Mouse (Mus musculus) erythroblast, adult 5-6 weeks (primary cell): ENCODE data around the gene Umps. TPM values are rescaled to one million over a fixed set of nuclear protein-coding genes. Genes with fewer than 3 reads are reported as not detected.

Source experiments
- ATAC-seq: replicated peaks from 2 replicates; pipeline ENCODE4 v1.8.0; 2016; ENCODE audit warnings: moderate number of reproducible peaks, mild to moderate bottlenecking, moderate TSS enrichment, inconsistent platforms; ENCODE audit not compliant: poor library complexity, low FRiP score, severe bottlenecking
- total RNA-seq, 2 experiments: library from RNA; stranded (forward) in 1 of 2; stranded (reverse) in 1 of 2; fragments of 150-400 nt in 1 of 2; fragments of 200-764, 138-1000 nt in 1 of 2; gene quantifications; 2 replicates each; pipeline versions ENCODE4 v1.2.3 to v1.2.4; 2015 to 2017; ENCODE audit warnings: low replicate concordance in 2 of 2

Umps gene
- total RNA-seq, 2 experiments from 2014 or later = 7.5 to 11.4 TPM

DNA sequence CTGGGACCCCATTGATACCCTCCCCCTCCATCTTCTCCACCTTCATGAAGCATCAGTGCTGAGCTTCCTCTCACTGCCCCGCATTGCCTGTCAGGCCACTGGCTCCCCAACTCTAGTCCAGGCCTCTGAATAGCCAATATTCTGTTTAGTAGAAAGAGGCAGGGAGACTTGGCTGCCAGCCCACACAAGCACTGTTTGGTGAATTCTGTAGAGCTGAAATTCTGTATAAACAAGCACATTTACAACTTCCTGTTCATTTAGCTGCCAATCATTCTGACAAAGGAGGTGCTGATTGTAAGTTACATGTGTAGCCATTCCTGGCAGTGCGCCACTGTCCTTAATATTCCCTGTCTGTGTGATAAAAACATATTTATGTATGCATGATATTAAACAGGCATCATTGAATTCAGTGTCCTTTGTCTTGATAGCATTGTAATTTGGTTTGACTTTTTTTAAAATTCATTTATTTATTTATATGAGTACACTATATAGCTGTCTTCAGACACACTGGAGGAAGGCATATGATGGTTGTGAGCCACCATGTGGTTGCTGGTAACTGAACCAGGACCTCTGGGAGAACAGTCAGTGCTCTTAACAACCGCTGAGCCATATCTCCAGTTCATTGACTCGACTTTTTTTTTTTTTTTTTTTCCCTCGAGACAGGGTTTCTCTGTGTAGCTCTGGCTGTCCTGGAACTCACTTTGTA, 32.0 kb downstream of the Umps start:
- no peak for ATAC-seq

DNA sequence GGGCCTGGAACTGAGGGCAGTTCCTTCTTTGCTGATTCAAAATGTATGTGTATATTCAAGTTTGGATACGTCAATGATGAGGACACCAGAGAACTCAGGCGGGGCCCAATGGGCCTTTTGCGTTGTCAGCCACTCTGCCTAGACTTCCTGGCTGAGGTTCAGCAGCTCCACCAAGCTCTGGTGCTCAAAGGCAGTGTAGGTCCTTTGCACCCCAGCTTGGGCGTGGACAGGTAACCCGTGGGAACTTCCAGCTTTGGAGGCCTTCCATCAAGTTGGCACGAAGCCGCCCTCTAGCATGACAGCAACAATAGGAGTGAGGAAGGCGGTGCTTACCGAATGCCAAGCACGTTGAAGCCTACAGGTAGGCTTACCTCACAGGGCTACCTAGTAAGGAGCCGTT, 33.4 kb downstream of the Umps start:
- no peak for ATAC-seq

DNA sequence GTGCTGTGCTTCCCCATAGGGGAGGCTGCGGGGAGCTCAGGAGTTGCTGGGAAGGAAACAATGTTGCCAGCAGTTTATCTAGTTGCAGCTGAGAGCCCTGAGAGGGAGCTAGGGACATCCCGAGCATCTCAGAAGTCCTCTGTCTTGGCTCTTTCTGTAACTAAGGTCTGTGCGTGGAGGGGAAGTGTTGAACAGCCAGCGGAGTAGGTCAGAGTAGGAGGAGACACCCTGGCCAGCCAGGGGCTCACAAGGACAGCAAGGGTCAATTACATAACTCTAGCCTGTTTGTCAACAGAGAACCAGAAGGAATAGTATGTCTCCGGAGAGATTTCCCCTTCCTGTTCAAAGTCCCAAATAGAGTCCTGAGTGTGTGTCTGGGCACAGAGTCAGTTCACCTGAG, 34.7 kb downstream of the Umps start:
- no peak for ATAC-seq

DNA sequence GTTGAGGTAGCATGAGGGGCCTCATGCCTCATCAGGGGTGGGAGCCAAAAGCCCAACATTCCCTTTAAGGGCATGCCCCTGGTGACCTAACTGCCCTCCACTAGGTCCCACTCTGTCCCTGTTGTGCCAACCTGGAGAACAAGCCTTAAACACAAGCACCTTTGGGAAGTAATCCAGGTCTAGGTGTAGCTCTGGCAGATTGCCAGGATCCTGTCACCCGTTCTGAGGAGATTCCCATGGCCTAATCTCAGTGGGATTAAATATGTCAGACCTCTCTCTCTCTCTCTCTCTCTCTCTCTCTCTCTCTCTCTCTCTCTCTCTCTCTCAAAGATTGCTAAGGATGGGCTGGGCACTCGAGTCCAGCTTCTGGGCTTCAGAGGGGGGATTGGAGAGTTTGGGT, 35.2 kb downstream of the Umps start:
- no peak for ATAC-seq

DNA sequence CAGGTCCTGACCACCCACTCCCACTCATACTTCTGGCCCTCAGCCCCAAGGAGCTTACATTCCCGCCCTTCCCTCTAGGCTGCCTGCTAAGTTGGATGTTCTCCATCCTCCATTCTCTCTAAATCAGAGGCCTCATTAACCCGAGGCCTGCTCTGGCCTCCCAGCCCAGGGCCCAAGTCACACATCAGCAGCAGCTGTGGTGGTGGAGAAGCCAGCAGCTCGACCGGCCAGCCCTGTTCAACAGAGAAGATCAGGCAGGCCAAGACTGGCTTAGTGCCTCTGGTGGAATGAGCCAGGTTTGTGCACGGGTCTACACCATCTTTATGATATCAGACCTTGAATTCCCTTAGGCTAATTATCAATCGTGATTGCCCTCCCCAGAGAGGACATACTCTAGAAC, 36.1 kb downstream of the Umps start:
- ATAC-seq = no peak

DNA sequence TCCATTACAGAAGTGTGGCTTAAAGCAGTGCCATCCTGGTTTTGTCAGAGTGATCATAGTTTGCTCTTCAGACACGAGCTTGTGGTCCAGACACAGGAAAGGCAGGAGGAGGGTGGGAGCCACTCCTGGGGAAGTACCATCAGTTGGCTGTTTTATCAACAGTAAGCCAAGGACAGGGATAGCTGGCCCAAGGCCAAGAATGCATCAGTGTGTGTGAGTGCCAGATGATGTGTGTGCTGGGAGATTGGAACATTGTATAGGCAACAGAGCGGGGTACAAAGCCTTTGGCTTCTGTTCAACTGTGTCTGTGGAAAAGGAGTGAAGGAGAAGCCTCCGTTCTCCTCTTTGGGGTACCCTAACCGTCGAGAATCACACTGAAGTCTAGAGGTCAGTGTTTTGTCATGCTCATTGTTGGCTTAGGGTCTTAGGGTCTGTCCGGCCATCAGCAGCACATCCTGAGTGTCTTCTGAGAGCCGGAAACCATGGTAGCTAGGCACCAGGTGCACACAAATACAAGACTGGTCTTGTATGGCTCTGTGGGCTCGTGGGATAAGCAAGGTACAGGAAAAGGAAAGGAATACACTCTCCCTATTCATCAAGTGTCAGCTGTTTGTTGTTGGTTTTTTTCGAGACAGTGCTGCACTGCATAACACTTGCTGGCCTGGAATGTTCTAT, 37.9 kb downstream of the Umps start:
- ATAC-seq = no peak

DNA sequence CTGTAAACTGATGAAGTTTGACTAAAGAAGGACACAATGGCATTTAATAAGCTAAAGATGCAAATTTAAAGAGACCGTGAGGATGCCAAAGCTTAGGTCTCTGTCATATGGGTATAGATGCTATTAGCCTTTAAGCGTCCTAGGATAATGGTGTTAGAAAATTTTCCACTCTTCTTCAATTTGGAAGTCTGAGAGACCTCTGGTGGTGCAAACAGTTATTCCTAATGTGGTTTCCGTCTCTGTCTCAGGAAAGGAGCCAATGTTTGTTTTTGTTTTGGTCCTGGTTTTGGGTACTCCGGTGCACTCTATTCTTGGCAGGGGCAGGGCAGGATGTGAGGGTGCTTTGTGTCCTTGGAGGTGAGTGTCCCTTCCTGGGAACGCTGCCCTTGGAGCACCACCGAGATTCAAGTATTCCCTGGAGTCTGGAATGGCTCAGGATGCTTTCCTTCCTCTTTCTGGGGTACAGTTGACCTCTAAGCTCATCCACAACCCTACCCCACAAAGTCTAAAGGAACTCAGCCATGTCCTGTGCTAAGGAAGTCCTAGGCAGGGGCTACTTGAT, 39.5 kb downstream of the Umps start:
- no peak for ATAC-seq

DNA sequence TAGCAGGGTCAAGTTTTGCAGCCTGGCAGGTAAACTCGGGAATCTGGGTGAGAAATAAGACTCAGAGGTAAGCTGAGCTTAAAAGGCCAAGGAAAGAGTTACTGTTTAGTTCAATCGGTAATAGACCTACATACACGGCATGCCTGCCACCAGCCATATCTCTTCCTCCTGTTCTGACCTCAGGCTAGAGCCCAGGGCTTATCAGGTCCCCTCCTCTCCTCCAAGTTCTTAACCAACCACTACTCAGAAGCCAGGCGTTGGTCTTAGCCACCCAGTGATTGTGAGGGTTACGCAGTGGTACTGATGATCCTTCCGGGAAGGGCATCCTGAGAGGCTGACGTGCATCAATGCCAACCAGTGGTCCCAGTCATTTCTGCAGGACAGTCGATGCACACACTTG, 43.1 kb downstream of the Umps start:
- ATAC-seq = no peak

DNA sequence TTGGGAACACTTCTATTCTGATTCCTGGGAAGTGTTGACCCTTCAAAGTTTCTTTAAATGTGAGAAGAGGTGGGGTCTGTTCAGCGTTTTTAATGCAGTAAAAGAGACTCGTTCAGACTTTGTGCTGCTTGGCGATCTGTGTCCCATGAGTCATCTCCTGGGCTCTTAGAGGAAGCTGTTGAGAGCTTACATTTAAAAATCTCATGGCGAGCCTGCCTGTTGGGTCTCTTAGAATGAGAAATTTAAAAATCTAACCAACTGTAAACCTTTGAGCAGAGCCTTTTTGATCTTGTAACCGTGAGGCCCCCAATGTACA, 43.9 kb downstream of the Umps start:
- ATAC-seq = no peak

DNA sequence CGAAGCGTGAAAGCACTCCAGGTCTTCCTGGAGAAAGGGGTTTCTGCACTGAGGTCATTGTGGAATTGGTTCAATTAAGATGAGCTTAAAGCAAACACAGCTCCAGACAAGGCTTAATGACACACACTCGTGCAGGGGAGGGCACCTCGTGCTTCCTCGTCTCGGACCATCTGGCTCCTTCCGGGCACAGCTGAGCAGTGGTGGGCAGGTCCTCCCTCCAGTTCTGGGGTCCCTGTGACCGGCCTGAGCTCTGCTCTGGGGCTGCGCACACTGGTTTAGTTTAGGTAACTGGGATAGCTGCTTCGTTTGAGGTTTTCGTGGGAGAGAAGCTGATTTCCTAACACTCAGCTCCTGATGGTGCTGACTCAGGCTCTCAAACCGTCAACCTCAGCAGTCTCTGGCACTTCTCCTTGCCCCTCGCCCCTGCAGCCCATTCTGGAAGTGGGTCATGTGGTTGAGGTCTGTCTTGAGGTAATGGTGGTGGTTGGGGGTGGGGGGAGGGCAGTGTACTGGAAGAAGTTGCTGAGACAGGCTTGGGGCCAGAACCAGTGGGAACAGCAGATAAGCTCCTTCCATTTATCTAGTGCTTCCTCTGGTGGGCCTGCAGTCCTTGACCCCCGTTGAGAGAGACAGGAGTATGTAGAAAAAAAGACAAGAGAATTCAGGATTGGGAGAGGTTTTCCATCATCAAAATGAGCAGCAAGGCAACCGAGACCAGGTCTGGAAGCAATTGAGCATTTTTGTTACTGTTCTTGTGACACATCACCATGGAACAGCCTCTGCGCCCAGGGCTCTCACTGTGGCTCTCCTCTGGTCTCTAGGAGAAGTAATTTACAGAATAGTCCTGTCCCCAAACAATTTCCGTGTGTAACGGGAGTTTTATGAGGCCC, 44.5 kb downstream of the Umps start:
- ATAC-seq = no peak

DNA sequence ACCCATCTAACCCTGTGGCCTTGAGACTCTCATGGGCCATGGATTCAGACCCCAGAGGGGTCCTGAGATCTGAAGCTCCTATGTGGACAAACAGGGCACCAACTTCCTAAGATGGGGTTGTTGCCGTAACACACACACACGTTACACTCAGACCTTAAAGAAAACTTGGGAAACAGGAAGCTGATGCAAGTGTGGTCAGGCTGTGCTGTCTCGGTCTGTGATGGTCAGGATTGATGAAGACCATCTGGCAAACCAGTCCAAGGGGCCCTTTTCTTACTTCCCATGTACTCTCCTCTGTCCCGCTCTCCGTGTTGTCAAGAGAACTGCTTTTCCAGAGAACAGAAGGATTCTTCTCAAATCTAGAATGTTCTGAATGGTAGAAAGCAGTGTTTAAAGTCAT, 45.3 kb downstream of the Umps start:
- no peak for ATAC-seq

DNA sequence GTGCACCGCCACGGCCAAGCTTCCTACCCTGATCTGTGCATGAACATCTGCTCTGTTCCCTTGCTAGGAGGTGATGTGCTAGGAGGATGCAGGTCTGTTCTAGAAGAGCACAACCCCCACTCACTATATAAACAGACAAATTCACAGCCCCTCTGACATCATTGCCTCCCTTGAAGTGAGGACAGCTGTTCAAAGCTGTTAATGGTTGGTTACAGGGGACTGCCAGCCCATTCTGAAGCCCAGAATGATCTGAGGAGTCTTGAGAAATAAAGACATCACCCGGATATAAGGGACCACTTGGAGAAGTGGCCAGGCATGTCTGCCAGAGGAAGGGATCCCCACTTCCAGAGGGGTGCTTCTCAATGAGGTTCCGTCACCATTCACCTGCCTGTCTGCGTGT, 48.9 kb downstream of the Umps start:
- ATAC-seq = no peak

DNA sequence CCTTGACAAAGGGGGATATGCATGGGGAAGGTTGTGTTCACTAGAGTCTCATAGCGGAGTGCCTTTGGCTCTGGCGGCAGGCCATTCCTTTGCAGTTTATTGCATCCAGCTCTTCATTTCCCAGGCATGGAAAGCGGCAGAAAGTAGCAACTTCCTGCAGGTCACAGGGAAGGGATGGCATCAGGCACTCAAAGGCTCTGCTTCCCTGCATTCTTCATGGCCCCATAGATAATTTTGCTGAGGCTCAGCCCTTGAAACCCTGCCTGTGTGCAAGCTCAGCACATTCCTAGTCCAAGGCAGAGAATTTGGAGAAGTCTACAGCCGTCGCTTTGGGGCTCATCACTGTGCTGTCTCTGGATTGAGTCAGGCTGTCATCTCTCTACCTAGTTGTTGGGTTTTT, 49.4 kb downstream of the Umps start:
- ATAC-seq = no peak

DNA sequence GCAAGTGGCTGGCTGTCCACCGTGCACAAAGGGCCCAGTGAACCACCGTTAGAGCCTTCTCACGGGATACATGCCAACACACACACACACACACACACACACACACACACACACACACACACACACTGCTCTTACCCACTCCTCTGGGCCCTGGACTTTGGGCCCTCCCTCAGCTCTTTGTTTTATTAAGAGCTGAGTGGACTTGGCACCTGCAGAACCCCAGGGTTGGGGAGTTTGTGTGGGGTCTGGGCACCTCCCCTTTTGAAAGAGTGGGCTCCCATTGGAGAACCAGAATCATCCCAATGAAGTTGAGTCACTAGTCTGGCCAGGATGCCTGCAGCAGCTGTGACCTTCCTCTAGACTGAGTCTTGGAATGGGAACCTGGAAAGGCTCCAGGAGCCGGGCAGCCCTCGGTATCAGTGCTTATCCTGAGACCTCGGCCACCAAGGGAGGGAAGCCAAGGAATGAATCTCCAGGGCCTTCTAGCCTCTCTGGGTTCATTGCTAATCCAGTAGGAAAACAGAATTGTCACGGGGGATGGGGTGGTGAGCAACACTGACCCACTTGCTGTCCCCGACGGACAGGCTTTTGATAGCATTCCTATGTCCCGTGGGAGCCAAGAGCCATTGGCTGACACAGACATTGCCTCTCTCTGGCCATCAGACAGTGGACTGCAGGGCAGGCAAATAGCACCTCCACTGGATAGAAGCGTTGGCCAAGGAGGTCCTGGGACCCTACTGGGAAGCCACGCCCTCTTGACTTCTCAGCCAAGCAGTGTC, 50.2 kb downstream of the Umps start:
- ATAC-seq = no peak

DNA sequence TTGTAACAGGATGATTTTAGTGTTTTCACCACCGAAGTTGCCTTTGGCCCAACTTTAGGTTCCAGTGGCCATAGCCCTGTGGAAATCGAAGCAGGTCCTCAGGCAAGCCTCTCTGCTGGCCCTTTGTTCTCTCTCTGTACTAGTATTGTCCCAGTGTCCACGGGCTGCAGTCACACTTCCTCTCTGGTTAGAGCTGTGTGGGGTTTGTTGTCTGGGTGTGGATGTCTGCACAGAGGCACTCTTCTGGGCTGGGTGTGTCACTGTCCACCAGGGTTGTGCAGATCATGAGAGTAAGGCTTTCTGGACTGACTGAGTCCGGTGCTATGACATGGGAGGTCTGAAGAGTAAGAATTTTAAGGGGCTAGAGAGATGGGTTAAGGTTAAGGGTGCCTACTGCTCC, 51.8 kb downstream of the Umps start:
- no peak for ATAC-seq

DNA sequence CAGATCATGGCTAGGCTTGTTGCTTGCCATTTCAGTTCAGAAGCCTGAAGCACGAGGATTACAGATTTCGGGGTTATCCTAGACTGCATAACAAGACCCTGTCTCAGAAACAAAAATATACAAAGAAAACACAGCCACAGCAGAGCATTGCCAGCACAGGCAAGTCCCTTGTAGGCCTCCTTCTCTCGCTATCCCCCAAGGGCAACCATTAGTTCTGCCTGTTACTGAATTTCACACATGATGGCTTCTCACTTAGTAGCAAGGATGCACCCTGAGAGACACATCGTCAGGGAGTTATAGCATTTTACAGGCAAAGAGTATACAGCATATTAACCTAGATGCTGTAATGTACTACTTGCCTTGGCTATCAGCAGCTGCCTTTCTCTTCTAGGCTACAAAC, 58.6 kb downstream of the Umps start:
- no peak for ATAC-seq
